Mouse (Mus musculus) heart, adult 11 months (tissue): ENCODE results near the gene Stat6.
A peak's percentile ranks its signal among the peaks of the same experiment; 100 is the strongest.
"Not testable (repeated sequence)": the region's sequence is repeated elsewhere in the genome, so short reads cannot be mapped to it uniquely, and the experiment has no call there.

Experiments used
- DNase-seq: peaks from one replicate; pipeline ENCODE4 v3.0.0; 2022

Gene Stat6

GRCm38 (mm10) chr10:127652906-127653638 is 10.3 kb downstream of the Stat6 start:
- DNase-seq, result peak; percentile 87

- peak; percentile 83 for DNase-seq
Measured at GRCm38 (mm10) chr10:127654970-127655579, 12.3 kb downstream of the Stat6 start.

DNA sequence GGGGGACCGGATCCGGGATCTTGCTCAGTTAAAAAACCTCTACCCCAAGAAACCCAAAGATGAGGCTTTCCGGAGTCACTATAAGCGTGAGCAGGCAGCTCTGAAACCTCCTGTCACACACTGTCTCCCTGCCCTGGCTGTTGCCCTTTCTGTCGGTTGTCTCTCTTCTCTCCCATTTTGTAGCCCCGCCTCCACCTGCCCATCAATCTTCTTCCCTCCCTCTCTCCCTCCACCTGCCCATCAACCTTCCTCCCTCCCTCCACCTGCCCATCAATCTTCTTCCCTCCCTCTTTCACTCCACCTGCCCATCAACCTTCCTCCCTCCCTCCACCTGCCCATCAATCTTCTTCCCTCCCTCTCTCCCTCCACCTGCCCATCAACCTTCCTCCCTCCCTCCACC is 14.8 kb downstream of the Stat6 start:
- DNase-seq, result not testable (repeated sequence)

DNA sequence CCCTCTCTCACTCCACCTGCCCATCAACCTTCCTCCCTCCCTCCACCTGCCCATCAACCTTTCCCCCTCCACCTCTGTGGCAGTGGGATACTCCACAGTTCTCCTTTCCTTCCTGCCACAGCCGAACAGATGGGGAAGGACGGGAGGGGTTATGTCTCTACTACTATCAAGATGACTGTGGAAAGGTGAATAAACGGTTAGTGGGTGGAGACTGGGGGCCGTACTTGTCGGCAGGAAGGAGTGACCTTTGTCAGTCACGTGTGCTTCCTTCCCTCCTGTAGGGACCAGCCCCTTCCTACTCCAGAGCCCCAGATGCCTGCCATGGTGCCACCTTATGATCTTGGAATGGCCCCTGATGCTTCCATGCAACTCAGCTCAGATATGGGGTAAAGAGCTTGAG is 15.3 kb downstream of the Stat6 start:
- DNase-seq, result peak; percentile 92

GRCm38 (mm10) chr10:127659551-127659950 is 16.8 kb downstream of the Stat6 start:
- peak; percentile 88 for DNase-seq

- DNase-seq, result peak; percentile 96
Measured at GRCm38 (mm10) chr10:127661291-127661914, 18.6 kb downstream of the Stat6 start.

GRCm38 (mm10) chr10:127661915-127662663 is 19.3 kb downstream of the Stat6 start:
- DNase-seq, result peak; percentile 99

GRCm38 (mm10) chr10:127662666-127663253 is 20.0 kb downstream of the Stat6 start:
- peak; percentile 97 for DNase-seq

GRCm38 (mm10) chr10:127663590-127663989 is 20.8 kb downstream of the Stat6 start:
- DNase-seq, result no peak

DNA sequence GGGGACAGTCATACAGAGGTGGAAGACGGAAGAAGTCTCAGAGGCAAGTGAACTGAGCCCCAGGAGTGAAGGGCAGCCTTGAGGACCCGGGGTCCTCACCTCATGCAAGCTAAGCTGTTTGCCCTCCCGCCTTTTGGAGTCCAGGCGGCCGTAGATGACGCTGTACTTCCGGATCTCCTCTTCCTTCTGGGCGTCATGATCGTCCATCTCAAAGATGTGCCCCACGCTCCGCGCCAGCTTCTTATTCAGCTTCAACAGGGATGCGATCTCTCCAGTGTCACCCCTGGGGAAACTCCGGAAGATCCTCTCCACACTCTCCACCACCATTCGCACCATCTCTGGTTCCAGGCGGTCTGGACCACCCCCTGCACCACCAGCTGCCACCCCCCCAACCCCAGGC is 21.4 kb downstream of the Stat6 start:
- peak; percentile 94 for DNase-seq

DNA sequence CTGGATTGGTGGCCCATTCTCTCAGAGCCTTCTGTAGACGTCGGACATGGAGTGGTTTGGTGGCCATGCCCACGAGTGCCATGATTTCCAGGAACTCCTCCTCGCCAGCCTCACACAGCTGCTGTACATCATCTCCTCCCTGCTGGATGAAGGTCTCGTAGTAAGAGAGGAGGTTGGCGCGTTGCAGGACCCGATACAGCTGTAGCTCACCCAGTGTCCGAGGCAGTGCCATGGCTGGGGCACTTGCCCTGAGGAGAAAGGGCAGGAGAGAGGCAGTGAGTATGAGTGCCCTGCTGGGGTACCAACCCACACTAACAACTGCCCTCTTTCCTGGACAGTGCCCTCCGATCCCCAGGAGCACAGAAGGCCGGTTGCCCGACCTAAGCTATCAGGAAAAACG is 22.1 kb downstream of the Stat6 start:
- peak; percentile 94 for DNase-seq

DNA sequence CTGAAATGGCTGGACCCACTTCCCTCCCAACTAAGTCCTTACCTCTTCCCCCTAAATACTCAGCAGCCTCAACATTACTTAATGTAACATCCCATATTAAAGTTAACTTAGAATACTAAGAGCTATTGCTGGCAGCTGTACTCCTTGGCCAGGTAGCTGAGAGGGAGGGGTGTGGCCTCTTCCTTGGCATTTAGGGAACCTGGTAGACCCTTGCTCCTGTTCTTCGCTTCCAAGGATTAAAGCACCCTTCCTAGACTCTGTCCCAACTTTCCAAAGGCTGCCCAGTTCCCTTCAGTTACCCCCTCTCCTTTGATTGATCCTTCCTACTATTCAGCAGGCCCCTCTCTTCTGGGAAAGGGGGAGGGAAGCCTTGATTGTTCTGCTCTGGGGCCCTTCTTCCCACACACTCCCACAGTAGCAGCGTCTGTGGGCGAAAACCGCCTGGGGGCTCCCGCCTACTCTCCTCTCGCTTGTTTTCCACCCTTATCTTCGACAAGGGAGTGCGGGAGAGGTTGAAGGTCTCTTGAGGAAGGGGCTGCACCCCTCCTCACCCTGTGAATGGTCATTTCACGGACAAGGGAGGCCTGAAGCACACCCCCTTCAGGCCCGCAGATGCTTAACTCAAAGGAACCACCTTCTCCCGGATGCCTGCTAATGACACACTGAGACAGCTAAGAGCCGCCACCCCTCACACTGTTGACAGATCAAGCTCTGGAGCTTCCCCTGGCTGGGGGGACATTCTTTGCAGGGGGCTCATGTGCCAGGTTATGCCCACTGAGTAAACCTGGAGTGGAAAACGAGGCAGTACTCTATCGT is 22.8 kb downstream of the Stat6 start:
- DNase-seq, result peak; percentile 96

DNA sequence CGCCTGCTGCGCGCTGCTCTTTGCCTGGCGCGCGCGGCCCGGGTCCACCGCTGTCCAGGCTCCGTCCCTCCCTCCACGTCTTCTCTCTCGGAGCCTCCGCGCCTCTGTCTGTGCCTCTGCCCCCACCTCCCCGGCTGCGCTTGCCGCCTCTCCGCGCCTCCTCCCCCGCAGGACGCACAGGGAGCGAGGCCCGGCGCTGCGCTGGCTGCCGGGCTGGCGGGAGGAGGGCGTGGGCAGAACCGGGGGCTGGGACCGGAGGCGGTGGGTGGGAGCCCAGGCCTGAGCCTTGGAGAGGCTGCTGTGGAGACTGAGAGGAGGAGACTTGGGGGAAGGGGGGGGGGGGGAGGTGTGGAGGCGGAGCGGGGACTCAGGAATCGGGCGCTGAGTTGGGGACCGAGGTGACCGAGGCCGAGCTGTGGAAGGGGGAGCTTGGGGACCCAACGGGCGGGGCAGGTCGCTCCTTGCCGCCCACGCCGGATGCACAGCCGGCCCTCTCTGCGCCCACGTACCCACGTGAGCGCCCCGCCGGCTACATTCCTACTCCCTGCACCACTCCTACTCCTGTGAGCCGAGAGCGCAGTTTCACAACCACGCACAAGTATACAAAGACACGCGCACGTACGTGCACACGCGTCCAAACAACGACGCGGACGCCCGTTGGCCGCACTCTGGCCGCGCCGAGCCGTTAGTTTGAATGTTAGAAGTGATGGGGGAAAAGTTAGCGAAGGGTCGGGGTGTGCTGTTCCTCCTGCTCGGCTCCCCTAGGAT is 23.9 kb downstream of the Stat6 start, which contains the start of gene Nemp1:
TSS of gene Nemp1 (plus strand) at position 401 of the 768 bp plus-strand sequence.
- peak; percentile 100 for DNase-seq

DNA sequence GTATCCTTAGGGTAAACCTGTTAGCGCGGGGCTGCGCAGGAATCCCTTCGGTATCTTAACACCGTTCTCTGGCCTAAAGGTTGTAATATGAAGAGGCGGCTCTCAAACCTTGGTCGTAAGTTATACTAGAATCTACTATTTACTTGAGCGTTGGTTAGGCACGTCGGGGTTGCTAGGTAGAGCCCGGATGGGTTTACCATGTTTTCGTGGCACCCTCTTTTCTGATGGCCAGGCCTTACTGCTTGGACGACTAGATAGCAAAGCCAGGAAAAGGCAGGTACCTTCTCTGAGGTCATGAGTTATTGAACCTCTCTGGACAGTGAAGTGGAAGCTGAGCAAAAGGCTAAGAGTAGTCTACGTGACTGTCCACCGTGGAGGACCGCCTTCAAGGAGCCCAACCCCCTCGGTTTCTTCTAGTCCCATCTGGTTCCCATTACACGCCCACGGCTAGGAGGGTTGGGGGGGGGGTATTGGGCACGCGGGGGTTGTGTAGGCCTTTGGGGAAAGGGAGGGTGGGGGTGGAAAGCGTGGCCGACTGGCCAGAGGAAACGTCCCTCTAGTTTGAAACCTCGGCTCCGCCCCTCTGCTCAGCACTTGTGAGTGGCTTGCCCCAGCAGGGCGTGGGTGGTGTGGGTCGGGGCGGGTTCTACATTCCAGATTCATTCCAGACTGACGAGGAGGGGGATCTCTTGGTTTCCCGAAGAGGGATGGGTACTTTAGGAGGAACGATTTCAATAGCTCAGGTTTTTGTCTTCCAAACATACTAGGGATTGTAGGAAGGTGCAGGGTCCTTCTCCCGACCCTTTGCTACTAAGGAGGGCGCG is 24.7 kb downstream of the Stat6 start:
- DNase-seq, result peak; percentile 100

GRCm38 (mm10) chr10:127668093-127669050 is 25.6 kb downstream of the Stat6 start, which contains the start of gene Nab2:
Gene Nab2 (minus strand): TSS chr10:127668568.
- peak; percentile 99 for DNase-seq

GRCm38 (mm10) chr10:127669170-127669569 is 26.4 kb downstream of the Stat6 start:
- peak; percentile 94 for DNase-seq

GRCm38 (mm10) chr10:127670185-127670584 is 27.4 kb downstream of the Stat6 start:
- peak; percentile 78 for DNase-seq

GRCm38 (mm10) chr10:127671276-127671675 is 28.5 kb downstream of the Stat6 start:
- DNase-seq, result no peak
